Mouse (Mus musculus) heart, postnatal 36 days (tissue): ENCODE data around the gene Arid1b. TPM values are rescaled to one million over a fixed set of nuclear protein-coding genes. Genes with fewer than 3 reads are reported as not detected.

ENCODE experiments used
- DNase-seq, 2 experiments: peaks; one replicate each; pipeline ENCODE4 v3.0.0; 2021 to 2022
- intact Hi-C: fragments of 180-260 bp; cut with DNase I; formaldehyde crosslinking; loops from one replicate; pipeline ENCODE4 v1.15.1; 2025
- total RNA-seq, 2 experiments: library from RNA; stranded (reverse); gene quantifications; 2 replicates each; pipeline ENCODE4 v1.2.3; 2021

Arid1b gene
- total RNA-seq, 2 experiments from 2014 or later: 27.8 to 28.3 TPM

GRCm38 (mm10) chr17:5176315-5176714 is 182.2 kb downstream of the Arid1b start:
- no peak for DNase-seq
- intact Hi-C loops: no loop called here

- intact Hi-C loops: no loop called here
- no peak for DNase-seq
Measured at GRCm38 (mm10) chr17:5178534-5178933, 184.4 kb downstream of the Arid1b start.

DNA sequence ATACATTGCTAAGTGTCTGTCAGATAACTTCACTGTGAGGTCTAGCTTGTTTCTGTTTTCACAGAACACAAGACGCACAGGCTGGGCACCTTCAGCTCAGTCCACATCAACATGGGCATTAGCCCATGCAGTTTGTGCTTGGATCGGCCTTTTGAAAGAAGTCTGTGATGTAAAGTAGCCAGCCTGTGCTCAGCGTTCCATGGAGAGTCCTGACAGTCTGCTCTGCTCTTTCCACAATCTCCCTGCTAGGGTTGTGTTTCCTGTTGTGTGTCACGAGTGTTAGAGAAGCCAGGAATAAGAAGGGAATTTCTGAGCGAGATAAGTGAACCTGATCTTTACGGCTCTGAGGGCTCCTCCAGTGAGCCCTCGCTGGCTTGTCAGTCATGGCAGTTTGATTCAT is 184.9 kb downstream of the Arid1b start:
- intact Hi-C loops: no loop called here
- DNase-seq: no peak

- intact Hi-C loops: no loop called here
- DNase-seq: no peak
Measured at GRCm38 (mm10) chr17:5179412-5179811, 185.3 kb downstream of the Arid1b start.

- DNase-seq: no peak
- intact Hi-C loops: no loop called here
Measured at GRCm38 (mm10) chr17:5179925-5180525, 185.9 kb downstream of the Arid1b start.

- intact Hi-C loops: no loop called here
Measured at GRCm38 (mm10) chr17:5180925-5181324, 186.8 kb downstream of the Arid1b start.

DNA sequence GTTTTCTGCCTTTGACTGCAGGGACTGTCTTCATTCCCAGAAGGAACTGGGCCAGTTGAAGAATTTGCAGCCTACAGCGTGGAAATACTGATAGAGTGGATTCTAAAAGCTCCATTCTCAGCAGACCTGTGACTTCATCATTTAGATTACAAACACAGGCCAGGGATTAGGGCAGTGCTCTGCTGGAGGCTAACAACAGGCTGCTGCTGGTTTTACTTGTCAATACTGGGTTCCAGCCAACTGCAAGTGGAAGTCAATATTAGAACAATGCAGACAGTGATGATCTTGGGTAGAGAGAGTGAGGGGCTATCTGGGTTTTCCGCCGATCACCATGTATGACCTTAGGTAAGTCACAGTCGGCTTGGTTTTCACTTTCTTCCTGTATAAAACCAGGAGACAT is 188.4 kb downstream of the Arid1b start:
- intact Hi-C loops: no loop called here
- no peak for DNase-seq

More at GRCm38 (mm10) chr17:5180925-5181324, 186.8 kb downstream of the Arid1b start:
- no peak for DNase-seq

DNA sequence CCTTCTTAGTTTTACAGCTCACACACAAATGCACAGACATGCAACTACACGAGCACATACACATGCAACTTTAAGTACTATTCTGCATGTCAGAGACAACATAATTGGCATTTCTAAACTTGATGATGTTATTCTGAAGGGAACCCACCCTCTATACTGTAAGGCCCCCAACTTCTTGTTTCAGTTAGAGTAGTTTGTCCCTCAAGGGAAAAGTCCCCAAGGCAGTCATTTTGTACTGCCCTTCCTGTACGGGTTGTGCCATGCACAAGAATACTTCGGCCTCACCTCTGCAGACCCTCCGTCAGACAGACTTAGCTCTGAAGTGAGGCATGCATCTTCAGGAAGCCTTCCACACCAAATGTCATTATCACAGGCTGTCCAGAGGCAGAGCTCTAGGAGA is 191.4 kb downstream of the Arid1b start:
- intact Hi-C loops: loop anchor here (5.0 kb wide), 1 partner anchor 278 kb away; no protein-coding TSS in a partner anchor
- no peak for DNase-seq

DNA sequence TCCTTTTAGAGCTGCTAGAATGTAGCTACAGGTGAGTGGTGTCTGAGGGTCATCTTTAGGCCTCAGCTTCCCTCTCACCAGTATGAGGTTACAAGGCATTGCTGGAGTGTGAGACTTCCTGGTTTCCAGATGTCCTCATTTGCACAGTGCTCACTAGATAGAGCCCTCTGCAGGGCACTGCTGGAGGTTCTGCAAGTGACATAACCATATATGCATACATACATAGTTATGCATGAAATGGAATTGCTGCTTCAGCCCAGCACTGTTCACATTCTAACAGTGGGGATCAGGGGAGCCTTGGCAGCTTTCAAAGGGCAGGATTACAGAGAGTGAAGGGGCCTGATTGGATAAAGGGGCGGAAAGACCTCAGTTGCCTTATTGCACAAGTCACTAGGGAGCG is 193.4 kb downstream of the Arid1b start:
- intact Hi-C loops: loop anchor here (5.0 kb wide), 1 partner anchor 280 kb away; no protein-coding TSS in a partner anchor
- no peak for DNase-seq

GRCm38 (mm10) chr17:5188400-5188799 is 194.3 kb downstream of the Arid1b start:
- no peak for DNase-seq

DNA sequence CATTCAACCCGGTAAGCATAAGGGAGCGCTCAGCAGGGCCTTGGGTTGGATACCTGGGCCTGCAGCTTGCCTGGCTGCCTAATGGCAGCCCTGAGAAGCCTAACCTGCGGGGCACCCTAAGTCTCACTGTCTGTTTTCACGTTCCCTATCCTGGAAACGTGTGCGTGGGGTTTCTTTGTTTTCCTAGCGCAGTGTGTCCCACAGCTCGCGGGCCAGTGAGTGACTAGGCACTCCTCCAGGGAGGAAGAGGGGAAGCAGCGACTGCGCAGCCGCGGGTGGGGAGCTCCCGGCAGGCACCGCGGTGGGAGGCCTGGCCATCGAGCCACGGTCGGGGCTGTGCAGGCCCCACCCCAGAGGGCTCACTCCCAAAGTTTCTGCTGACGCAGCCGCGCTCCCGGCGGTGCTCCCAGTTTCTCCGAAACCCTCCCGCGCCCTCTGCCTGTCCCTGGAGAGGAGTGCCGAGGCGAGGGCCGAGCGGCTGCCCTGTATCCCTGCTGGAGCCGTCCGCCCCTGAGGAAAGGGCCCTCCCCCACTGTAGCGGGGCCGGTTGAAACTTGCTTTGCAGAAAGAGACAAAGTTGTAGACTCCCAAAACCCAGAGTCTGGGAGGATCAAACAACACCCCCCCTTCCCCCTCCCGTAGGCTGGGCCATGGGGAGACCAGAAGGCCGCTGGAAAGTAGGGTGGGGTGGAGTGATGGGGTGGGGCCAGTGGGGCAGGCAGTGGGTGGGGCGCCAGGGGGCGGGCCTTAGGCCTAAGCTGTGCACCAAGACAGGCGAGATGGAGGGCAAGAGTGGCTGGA is 195.6 kb downstream of the Arid1b start:
- intact Hi-C loops: loop anchor here (1.0 to 5.0 kb wide), 2 partner anchors 194 to 282 kb away; no protein-coding TSS in a partner anchor
- DNase-seq: peak; percentile 94 to 97

More at GRCm38 (mm10) chr17:5188400-5188799, 194.3 kb downstream of the Arid1b start:
- intact Hi-C loops: loop anchor here (5.0 kb wide), 1 partner anchor 281 kb away; no protein-coding TSS in a partner anchor

DNA sequence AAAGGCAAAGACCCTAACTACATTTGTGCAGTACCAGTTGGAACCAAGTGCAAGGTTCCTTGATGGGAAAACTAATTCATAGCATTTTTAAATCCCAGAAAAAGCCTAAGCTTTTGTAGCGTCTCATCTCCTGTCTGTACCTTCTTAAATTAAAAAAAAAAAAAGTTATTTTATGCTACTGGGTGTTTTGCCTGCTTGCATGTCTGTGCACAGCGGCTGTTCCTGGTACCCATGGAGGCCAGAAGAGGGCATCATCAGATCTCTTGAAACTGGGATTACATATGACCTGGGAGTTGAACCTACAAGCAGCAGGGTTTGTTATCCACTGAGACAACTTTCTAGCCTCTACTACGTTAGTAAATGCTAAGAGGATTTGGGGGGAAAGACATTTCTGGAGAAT is 196.2 kb downstream of the Arid1b start:
- no peak for DNase-seq

DNA sequence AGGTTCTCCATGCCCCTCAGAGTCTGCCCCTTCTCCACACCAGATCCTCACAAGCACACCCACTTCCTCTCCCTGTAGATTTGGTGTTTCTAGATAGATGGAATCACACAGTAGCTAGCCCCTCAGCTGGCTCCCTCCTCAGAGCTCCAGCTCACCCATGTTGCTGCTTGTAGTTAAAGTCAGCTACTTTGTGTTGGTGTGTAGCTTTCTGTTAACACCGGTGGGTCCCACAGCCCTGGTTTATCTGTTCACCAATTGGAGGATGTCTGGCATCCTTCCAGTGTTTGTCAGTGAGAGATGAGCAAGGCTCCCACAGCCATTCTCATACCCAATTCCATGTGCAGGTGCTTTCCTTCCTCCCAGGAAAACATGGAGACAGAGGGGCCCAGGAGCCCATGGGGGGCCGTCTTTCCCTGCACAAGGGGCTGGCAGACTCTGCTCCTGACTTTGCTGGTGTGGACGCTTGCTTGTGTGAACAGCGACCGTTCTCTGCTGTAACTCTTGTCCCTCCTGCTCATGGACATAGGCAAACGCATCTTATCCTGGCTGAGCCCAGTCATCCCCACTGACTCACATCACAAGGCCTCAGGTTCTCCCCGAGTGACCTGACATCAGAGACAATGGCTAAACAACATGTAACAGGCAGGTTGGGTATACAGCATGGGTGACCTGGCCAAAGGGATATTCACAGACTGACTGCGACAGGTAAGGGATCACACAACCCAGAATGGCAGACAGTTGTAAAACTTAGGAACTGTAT is 200.2 kb downstream of the Arid1b start:
- no peak for DNase-seq
- intact Hi-C loops: no loop called here

More for the DNA sequence above, 196.2 kb downstream of the Arid1b start:
- intact Hi-C loops: no loop called here

DNA sequence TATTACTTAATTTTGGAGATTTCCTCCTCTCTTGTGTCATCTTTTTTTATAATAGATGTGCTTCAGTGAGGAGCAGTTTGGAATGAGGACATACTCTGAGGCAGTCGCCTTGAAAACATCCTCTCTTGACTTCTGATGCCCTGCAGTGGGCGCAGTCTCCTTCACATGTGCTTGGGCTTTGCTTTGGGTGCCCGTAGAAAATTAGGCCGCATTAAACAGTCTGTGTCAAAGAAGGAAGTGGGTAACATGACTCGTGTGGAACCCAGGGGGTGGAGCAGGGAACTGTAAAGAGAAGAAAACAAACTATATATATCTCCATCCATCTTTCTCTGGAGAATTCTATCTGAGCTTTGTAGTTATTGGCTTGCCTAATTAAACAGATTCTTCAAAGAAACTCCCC is 201.3 kb downstream of the Arid1b start:
- intact Hi-C loops: no loop called here
- no peak for DNase-seq

DNA sequence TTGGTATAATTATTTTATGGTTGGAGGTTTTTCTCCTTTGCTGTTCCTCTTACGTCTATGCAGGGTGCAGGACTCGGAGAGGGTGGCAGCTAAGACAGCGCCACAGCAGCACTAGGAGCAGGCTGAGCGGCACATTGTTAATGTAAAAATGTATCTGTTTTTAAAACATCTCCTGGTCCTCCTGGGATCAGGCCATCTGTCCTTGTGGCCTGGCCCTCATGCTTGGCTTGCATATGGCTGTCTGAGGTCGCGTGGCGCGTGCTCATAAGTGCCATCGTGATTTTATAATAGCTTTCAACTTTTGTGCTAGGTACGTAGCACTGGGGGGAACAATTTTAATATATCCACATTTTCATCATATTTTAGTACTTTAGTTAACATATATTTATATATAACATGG is 201.9 kb downstream of the Arid1b start:
- intact Hi-C loops: no loop called here
- no peak for DNase-seq

GRCm38 (mm10) chr17:5196508-5196907 is 202.4 kb downstream of the Arid1b start:
- intact Hi-C loops: no loop called here
- no peak for DNase-seq

- intact Hi-C loops: no loop called here
- DNase-seq: no peak
Measured at GRCm38 (mm10) chr17:5197083-5197482, 203.0 kb downstream of the Arid1b start.

- intact Hi-C loops: no loop called here
Measured at GRCm38 (mm10) chr17:5197765-5198164, 203.6 kb downstream of the Arid1b start.

GRCm38 (mm10) chr17:5198252-5198651 is 204.1 kb downstream of the Arid1b start:
- intact Hi-C loops: no loop called here
- no peak for DNase-seq

More at GRCm38 (mm10) chr17:5197765-5198164, 203.6 kb downstream of the Arid1b start:
- DNase-seq: no peak

DNA sequence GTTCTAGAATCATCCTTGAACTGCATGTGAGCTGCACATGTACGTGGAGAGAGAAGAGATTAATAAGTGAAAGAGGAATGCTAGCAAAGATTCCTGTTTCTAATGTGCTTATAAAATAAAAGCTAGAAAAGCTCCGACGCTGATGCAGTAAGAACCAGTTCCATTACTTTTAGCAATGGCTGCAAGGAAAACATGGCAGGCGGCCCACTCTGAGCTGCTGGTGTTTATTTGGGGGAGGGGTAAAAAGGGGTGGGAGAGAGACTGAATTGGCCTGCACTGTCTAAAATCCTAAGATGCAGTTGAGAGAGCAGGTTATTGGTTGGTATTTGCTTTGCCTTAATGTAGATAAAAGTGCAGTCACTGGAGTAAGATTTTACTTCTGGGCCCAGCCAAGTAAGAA is 204.7 kb downstream of the Arid1b start:
- DNase-seq: no peak
- intact Hi-C loops: no loop called here

DNA sequence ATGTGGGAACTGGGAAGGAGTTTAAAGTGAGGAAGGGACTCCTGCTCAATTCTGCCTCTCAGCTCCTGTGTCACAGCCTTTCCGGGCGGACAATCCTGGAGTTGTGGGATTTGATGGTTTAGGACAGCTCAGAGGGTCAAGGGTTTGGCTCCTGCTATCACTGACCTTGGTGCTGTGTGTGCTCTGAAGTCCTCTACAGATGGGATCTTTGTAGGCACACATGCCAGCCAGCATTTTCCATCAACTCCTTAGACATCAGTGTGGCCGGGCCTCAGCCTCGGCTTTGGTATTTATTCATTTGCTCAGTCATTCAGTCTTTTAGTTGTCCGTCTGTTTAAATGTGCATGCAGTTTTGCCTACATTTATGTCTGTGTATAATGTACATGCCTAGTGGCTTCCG is 206.5 kb downstream of the Arid1b start:
- intact Hi-C loops: loop anchor here (5.0 kb wide), 2 partner anchors 122 to 197 kb away; no protein-coding TSS in a partner anchor
- DNase-seq: no peak
